Mouse (Mus musculus): ENCODE measurements around the gene Cfap54. TPM values are rescaled to one million over a fixed set of nuclear protein-coding genes. Genes with fewer than 3 reads are reported as not detected.

Cfap54 gene
- polyA plus RNA-seq, 1 experiment, result 0.09 TPM

DNA sequence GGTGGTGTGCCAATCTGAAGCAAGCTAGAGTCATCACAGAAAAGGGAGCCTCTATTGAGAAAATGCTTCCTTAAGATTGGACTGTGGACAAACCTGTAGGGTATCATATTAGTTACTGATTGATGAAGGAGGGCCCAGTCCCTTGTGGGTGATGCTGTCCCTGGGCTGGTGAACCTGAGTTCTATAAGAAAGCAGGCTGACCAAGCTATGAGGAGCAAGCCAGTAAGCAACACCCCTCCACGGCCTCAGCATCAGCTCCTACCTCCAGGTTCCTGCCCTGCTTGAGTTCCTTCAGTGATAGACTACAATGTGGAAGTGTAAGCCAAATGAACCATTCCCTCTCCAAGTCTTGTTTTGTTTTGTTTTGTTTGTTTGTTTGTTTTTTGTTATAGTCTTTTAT is 162.9 kb downstream of the Cfap54 start:
- WGBS, result 85% methylated on average over 1 of the region's 1 CpGs
- TF ChIP-seq POLR2A (IDR thresholded peaks at IDR 0.05; ENCODE audit: low read depth, low read length), result no peak
- no peak for TF ChIP-seq CTCF (IDR thresholded peaks at IDR 0.05; ENCODE audit: extremely low read depth, insufficient read depth, insufficient read length, insufficient replicate concordance)

DNA sequence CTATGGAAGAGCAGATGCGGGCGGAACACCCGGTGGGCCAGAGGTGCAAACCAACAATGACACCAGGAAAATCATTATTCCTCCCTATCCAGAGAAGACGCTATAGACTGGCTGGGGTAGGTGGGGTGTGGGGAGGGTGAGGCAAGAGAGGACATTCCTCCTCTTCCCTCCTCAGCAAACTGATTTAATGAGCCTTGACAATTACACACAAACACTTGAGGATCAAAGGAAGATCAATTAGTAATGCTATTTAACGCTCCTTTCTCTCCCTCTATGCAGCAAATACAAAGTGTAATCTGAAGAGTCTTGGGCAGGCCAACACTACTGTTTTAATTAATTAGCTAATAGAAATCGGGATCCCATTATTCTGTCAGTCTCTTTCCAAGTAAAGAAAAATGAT is 174.2 kb downstream of the Cfap54 start:
- Histone ChIP-seq H3K4me1 (ENCODE audit: control insufficient read depth, insufficient read depth, insufficient read length) (no peaks in the 10 kb centered on the region), H3K27ac (ENCODE audit: insufficient read depth, low read length) (no peak overlapping the region), H3K27me3 (ENCODE audit: control insufficient read depth, insufficient read depth, low read length) (no peaks in the 10 kb centered on the region), H3K36me3 (ENCODE audit: control insufficient read depth, insufficient read depth, low read length) (no peaks in the 10 kb centered on the region), H3K4me3 (ENCODE audit: extremely low read depth, insufficient read depth, insufficient read length) (no peak overlapping the region)
- TF ChIP-seq POLR2A (IDR thresholded peaks at IDR 0.05; ENCODE audit: low read depth, low read length) (no peak), CTCF (IDR thresholded peaks at IDR 0.05; ENCODE audit: extremely low read depth, insufficient read depth, insufficient read length, insufficient replicate concordance) (no peak)
- 89% methylated on average over 6 of the region's 6 CpGs for WGBS
- DNase-seq (ENCODE audit: low read depth in 1 of 2, low spot score in 2 of 2), result no peak

More for the DNA sequence above, 162.9 kb downstream of the Cfap54 start:
- Histone ChIP-seq H3K27me3 (ENCODE audit: control insufficient read depth, insufficient read depth, low read length) (no peaks in the 10 kb centered on the region), H3K4me3 (ENCODE audit: extremely low read depth, insufficient read depth, insufficient read length) (no peak overlapping the region), H3K27ac (ENCODE audit: insufficient read depth, low read length) (no peak overlapping the region), H3K4me1 (ENCODE audit: control insufficient read depth, insufficient read depth, insufficient read length) (no peaks in the 10 kb centered on the region), H3K36me3 (ENCODE audit: control insufficient read depth, insufficient read depth, low read length) (no peaks in the 10 kb centered on the region)
- no peak for DNase-seq (ENCODE audit: low read depth in 1 of 2, low spot score in 2 of 2)

DNA sequence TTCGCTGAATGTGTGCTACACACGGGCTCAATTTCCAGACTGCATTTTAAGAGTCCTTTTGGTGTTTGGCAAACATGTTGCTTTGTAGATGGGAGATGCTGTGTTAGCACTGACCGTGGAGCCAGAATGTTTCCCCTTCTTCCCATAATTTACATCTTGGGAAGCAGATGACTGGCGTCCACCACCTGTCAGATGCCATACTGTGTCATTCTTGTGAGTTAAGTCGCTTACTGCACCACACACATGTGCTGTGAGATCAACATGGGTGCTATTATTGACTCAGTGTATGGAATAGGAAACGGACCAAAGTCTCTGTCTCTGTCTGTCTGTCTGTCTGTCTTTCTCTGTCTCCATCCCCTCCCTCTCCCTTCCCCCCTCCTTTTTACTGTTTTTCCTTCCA is 193.0 kb downstream of the Cfap54 start:
- WGBS, result 85% methylated on average over 6 of the region's 6 CpGs
- H3K36me3 ChIP-seq (ENCODE audit: control insufficient read depth, insufficient read depth, low read length), result no peaks in the 10 kb centered on the region
- no peaks in the 10 kb centered on the region for H3K4me1 ChIP-seq (ENCODE audit: control insufficient read depth, insufficient read depth, insufficient read length)
- no peak for DNase-seq (ENCODE audit: low read depth in 1 of 2, low spot score in 2 of 2)
- TF ChIP-seq CTCF (IDR thresholded peaks at IDR 0.05; ENCODE audit: extremely low read depth, insufficient read depth, insufficient read length, insufficient replicate concordance) (no peak), POLR2A (IDR thresholded peaks at IDR 0.05; ENCODE audit: low read depth, low read length) (no peak)
- no peaks in the 10 kb centered on the region for H3K27me3 ChIP-seq (ENCODE audit: control insufficient read depth, insufficient read depth, low read length)
- H3K4me3 ChIP-seq (ENCODE audit: extremely low read depth, insufficient read depth, insufficient read length), result no peak overlapping the region
- H3K27ac ChIP-seq (ENCODE audit: insufficient read depth, low read length), result no peak overlapping the region

DNA sequence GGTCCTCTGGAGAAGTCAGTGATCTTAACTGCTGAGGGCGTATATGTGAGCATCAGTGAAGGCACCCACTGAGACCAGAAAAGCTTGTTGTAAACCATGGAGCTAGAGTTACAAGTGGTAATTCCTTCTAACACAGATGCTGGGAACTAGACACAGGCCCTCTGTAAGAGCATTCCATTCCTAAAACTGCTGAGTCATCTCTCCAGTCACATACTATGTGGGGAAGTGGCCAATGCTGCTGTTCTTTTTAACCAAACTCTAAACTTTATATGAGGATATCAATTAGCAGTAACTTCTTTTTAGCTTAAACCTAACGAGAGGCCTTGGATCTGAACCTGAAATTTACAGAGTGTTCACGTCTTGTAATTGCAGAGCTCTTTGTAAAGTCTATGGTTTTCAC is 203.4 kb downstream of the Cfap54 start:
- no peak for TF ChIP-seq POLR2A (IDR thresholded peaks at IDR 0.05; ENCODE audit: low read depth, low read length)
- no peak overlapping the region for H3K4me3 ChIP-seq (ENCODE audit: extremely low read depth, insufficient read depth, insufficient read length)
- no peak overlapping the region for H3K27ac ChIP-seq (ENCODE audit: insufficient read depth, low read length)
- no peaks in the 10 kb centered on the region for H3K36me3 ChIP-seq (ENCODE audit: control insufficient read depth, insufficient read depth, low read length)
- no peak for DNase-seq (ENCODE audit: low read depth in 1 of 2, low spot score in 2 of 2)
- no peaks in the 10 kb centered on the region for H3K27me3 ChIP-seq (ENCODE audit: control insufficient read depth, insufficient read depth, low read length)
- 78% methylated on average over 3 of the region's 3 CpGs for WGBS
- no peaks in the 10 kb centered on the region for H3K4me1 ChIP-seq (ENCODE audit: control insufficient read depth, insufficient read depth, insufficient read length)

DNA sequence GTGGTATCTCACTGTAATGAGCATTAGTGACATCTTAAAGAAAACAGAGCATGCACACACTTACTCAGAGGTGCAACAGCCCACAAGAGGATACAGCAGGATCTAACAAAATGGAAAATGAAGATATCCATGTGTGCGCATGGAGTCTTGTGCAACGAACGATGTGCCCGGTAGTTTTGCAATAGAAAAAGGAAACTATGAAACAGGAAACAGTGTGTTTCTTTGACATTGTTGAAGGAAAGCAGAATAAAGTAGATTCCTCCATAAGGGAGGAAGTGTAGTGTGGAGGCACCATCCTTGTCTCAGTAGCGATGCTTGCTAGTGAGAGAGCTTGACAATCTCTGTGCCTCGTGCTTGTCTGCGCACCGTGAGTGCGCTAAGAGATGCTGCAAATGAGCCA is 240.4 kb downstream of the Cfap54 start:
- H3K4me3 ChIP-seq (ENCODE audit: extremely low read depth, insufficient read depth, insufficient read length), result no peak overlapping the region
- TF ChIP-seq CTCF (IDR thresholded peaks at IDR 0.05; ENCODE audit: extremely low read depth, insufficient read depth, insufficient read length, insufficient replicate concordance), result no peak
- TF ChIP-seq POLR2A (IDR thresholded peaks at IDR 0.05; ENCODE audit: low read depth, low read length), result no peak
- no peaks in the 10 kb centered on the region for H3K4me1 ChIP-seq (ENCODE audit: control insufficient read depth, insufficient read depth, insufficient read length)
- no peak for DNase-seq (ENCODE audit: low read depth in 1 of 2, low spot score in 2 of 2)
- no peaks in the 10 kb centered on the region for H3K36me3 ChIP-seq (ENCODE audit: control insufficient read depth, insufficient read depth, low read length)
- no peak overlapping the region for H3K27ac ChIP-seq (ENCODE audit: insufficient read depth, low read length)
- WGBS, result 80% methylated on average over 9 of the region's 9 CpGs
- no peaks in the 10 kb centered on the region for H3K27me3 ChIP-seq (ENCODE audit: control insufficient read depth, insufficient read depth, low read length)

DNA sequence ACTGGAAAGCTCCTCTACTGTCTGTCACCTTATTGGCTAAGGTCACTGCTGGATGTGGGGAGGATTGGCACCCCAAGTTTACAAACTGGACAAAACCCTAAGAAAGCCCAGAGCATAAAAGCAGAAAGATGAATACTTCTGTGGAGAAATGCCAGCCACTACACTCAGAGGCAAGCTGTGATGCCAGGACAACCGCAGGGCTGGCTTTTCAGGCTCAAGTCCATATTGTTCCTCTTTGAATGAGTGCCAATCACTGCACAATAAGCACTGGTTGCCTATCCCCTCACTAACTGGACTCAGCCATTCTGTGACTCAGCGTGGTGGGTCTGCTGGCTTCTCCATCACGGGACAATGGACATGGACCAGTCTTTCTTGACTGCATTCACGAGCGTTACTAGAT is 243.8 kb downstream of the Cfap54 start:
- Histone ChIP-seq H3K4me1 (ENCODE audit: control insufficient read depth, insufficient read depth, insufficient read length) (no peaks in the 10 kb centered on the region), H3K4me3 (ENCODE audit: extremely low read depth, insufficient read depth, insufficient read length) (no peak overlapping the region), H3K27me3 (ENCODE audit: control insufficient read depth, insufficient read depth, low read length) (no peaks in the 10 kb centered on the region), H3K36me3 (ENCODE audit: control insufficient read depth, insufficient read depth, low read length) (no peaks in the 10 kb centered on the region), H3K27ac (ENCODE audit: insufficient read depth, low read length) (no peak overlapping the region)
- WGBS, result 87% methylated on average over 5 of the region's 5 CpGs
- TF ChIP-seq CTCF (IDR thresholded peaks at IDR 0.05; ENCODE audit: extremely low read depth, insufficient read depth, insufficient read length, insufficient replicate concordance), result no peak
- no peak for TF ChIP-seq POLR2A (IDR thresholded peaks at IDR 0.05; ENCODE audit: low read depth, low read length)
- no peak for DNase-seq (ENCODE audit: low read depth in 1 of 2, low spot score in 2 of 2)

DNA sequence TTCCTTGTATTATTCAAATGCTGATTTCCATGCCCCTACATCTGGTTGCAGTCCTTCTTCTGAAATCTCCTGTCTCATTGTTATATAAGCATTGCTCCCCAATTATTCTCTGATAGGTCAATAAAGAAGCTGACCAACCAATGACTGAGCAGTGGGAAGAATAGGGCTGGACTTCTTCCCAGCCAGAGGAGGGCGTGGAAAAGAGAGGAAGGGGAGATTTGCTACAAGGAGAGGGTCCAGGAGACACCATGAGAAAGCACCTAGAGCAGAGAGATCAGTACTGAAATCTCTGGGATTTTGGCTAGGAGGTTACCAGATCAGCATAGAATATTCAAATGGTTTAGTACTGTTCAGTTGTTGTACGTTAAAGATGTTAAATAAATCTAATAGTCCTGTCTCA is 244.4 kb downstream of the Cfap54 start:
- H3K36me3 ChIP-seq (ENCODE audit: control insufficient read depth, insufficient read depth, low read length), result no peaks in the 10 kb centered on the region
- no peak overlapping the region for H3K4me3 ChIP-seq (ENCODE audit: extremely low read depth, insufficient read depth, insufficient read length)
- no peaks in the 10 kb centered on the region for H3K4me1 ChIP-seq (ENCODE audit: control insufficient read depth, insufficient read depth, insufficient read length)
- H3K27me3 ChIP-seq (ENCODE audit: control insufficient read depth, insufficient read depth, low read length), result no peaks in the 10 kb centered on the region
- TF ChIP-seq POLR2A (IDR thresholded peaks at IDR 0.05; ENCODE audit: low read depth, low read length) (no peak), CTCF (IDR thresholded peaks at IDR 0.05; ENCODE audit: extremely low read depth, insufficient read depth, insufficient read length, insufficient replicate concordance) (no peak)
- H3K27ac ChIP-seq (ENCODE audit: insufficient read depth, low read length), result no peak overlapping the region
- no peak for DNase-seq (ENCODE audit: low read depth in 1 of 2, low spot score in 2 of 2)
- 71% methylated on average over 2 of the region's 2 CpGs for WGBS

Measured in spleen, adult 2 months (tissue).